Mouse (Mus musculus) lung, adult 18-20 months (tissue): ENCODE results near the gene Clec11a.

Experiments used
- DNase-seq, 2 experiments: peaks; one replicate each; pipeline ENCODE4 v3.0.0; 2022; ENCODE audit warnings: mixed read lengths in 2 of 2

Clec11a gene

DNA sequence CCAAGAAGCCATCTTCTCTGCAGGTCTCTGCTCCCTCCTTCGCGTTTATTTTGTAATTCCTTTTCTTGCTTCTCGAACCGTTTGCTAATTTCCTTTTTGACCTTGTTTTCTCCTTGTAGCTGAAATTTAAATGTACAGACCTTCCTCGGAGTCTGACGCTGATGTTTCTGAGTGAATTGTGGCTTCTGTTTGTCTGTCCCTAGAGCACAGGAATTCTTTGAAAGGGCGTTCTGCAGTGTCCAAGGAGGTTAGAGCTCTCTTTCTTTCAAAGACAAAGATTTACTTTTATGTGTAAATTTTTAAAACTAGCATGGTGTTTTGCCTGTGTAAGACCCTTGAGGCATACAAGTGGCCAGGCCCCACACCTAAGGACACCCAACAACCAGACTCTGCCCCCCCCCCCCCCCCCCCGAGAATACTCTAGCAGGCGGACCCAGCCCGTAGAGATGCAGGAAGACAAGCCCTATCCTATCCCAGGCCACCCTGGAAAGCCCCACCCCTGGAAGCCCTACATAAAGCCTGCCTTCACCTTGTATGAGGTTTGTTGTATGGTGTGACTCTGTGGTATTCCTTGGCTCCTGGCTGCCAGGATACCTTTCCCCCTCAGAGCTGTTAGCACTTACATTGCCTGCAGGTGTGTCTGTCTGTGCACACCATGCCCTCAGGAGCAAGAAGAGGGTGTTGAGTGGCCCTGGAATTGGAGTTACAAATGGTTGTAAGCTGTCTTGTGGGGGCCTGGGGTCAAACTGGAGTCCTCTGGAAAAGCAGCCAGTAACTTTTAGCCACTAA is 30.0 kb downstream of the Clec11a start:
- no peak for DNase-seq

DNA sequence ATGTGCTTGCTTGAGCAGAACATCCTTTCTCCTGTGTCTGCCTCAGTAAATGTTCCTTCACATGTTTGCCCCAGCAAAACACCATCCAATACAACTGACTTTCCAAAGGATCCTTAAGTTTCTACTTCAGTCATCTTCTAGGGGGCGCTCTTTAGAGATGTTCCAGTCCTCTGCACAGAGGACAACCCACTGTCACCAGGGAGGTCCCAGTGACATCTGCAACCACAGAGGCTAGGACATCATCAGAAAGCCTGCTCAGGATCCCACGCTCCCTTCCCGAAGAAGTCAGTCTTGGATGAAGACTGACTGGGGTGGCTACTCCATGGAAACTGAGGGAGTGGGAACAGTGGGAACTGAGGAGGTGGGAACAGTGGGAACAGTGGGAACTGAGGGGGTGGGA is 31.2 kb downstream of the Clec11a start:
- no peak for DNase-seq

DNA sequence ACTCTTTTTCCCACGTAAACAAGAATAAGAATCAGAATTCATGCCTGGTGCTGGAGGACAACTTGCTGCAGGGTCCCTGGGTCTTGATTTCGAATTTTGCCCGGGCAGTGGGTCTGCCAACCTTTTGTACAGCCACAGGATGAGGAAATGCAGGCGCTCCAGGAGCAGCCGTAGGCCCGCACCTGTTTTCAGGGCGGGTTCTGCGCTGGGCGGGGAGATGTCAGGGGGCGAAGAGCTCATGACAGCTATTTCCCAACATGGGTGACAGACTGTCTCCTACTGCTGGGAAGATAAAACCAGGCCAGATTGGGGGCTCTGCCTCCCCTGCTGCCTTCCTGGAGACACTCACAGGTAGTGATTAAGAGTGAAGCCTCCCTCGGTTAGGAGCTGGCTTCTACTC is 32.6 kb downstream of the Clec11a start:
- DNase-seq: no peak

DNA sequence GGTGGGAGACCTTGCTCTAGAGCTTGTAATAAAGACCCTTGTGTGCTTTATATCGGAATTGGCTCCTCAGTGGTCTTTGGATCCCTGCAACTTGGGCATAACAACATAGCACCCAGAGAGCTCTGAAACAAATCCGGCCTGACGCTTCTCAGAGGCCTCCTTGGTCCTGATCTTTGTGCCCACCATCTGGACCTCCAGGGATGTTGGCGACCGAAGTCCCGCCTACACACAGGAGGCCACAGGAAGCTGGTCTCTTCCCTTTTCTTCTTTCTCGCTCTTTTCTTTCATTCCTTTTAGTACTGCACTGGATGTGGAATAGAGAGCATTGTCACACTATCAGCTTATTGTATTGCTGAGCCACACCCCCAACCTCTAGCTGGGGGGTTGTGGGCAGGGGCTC is 33.3 kb downstream of the Clec11a start:
- DNase-seq: no peak

DNA sequence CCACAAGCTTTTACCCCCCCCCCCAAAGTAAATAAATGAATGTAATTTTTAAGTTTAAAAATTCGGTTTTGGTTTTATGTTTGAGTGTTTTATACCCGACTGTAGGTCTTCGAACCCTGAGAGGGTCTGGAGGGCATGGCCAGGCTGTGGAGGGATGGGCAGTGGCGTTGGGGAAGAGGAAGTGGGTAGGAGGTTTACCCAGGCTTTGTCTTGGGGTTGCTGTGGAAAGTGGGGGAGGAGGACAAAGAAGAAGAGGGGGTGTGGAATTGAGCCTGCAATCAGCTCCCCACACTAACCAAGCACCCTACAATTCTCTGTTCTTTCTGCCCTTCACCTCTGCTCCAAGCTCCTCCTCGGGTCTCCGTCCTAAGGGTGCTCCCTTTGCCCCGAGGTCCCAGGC is 34.2 kb downstream of the Clec11a start:
- no peak for DNase-seq

DNA sequence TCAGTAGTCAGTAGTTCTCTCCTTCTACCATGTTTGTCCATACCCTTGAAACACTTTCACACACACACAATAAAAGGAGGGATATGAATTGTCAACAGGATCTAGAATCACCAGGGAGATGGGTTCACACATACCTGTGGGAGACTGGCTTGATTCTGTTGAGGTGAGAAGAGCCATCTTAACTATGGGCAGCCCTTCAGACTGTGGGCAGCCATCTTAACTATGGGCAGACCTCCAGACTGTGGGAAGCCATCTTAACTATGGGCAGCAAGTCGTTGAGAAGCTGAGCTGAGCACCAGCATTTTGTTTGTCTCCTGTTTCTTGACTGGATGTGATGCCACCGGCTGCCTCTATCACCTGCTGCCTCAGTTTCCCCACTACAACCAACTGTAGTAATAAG is 35.4 kb downstream of the Clec11a start:
- no peak for DNase-seq

DNA sequence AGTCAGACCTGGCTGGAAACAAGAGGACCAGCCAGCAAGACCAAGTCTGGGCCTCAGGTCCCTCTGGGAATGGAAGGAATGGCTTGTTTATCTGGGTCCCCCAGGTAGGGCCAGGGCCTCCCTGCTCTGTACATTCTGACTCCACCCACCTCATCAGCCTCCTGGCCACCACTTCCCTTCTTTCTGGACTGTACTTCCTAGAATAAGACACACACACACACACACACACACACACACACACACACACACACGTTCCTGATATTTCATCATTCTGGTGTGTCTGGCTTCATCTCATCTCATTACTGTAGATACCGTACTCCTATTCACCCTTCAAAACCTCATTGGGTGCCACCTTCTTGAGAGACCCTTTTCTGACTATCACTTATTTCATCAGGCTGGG is 37.3 kb downstream of the Clec11a start:
- no peak for DNase-seq

DNA sequence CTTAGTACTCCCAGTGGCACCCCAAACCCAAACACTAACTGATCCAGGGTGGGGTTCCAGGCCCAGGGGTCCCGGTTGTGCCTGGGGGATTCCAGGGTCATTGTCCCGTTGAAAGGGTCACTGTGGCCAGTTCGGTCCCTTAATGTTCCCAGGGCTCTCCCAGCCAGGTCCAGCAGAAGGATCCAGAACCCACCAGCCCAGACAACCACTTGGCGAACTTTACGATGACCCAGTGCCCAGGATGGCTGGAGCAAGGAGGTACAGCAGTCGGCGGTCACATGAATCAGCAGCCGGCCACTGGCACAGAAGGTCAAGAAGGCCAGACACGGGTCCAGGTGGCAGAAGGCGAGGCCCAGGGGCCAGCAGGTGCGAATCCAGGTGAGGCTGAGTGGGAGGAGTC is 38.6 kb downstream of the Clec11a start:
- DNase-seq: no peak

DNA sequence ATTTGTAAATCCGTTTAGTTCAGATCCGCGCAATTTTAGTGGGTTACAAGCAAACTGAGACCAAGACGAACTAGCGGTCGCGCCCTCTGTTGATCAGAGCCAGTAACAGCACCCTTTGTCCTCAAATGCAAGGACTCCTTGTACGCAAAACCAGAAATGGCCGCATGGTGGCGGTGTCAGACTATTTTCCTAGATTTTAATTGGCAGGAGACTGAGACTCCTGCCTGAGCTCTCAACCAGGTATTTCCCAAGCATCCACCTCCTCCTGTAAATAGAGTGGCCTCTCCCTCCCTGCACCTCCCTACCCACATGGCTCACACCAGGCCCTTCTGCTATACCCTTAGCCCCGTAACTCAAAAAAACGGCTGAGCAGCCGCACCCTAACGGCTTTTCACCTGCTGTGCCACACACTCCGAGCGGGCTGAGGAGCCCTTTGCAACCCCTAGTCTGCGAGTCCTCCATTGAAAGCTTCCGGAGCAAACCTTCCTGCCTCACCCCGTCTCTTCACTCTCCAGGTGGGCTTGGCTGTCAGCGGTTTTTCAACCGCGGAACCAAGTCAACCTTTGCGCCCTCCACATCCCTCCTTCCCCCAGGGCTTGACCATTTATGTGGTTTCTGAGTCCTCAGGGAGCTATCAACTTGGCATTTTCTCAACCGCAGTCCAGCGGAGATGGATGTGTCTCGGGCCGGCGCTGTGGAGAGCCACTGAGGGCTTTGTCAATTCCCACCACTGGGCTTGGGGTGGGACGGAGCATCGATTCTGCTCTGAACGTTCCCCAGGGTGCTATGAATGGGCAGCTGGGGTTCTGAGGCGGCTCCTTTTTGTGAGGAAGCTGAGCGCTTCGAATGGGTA is 43.7 kb downstream of the Clec11a start:
- DNase-seq: peak; percentile 91 to 94

DNA sequence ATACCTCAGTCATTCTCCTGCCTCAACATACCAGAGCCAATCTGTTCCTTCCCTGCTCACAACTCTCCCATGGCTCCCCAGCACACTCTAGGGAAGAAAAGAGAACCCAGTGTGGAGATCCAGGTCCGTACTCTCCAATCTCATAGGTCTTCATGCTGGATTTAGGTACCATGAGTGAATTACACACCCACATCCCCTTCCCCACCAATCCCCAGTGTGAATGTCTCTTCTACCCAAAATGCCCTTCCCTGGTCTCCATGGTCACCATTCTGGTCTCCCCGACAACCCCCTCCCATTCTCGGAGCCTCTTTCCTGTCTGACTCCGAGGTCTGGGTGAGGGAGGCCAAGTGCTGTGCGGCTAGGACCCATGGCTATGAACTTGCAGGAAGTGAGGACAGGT is 45.6 kb downstream of the Clec11a start, which contains the start of gene Gm15517:
Gene Gm15517 (plus strand): TSS at position 301 of the 400 bp plus-strand sequence.
- DNase-seq: no peak

DNA sequence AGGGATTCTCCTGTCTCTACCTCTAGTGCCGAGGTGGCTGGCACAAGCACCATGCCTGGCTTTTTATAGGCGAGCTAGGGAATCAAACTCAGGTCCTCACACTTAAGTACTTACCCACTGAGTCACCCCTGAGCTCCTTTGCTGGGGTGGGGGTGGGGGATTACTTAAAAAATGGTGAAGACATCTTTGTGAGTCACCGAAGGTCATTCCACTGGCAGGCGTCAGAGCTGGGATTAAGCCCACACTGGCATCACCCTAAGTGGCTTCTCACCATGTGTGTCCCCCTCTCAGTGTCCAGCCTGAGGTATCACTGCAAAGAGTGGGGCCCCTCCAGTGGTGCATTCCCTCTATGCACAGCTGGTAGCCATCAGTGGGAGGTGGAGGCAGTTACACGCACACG is 46.3 kb downstream of the Clec11a start:
- no peak for DNase-seq

DNA sequence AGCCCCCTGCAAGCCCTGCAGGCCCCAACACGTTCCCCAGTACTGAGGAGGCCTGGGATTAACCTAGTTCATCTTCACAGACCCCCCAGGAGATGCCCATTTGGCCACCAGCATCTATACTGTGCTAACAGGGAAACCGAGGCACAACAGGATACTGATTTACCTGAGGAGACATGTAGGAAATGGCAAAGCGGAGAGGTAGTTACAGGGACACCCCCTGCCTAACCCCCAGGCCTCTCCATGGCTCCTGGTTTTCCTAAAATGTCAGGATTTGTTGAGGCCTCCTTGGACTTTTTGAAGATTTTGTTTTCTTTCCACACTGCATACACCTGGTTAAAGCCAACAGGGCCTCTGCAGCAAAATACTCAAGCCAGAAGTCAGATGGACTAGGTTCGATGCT is 49.4 kb downstream of the Clec11a start, which contains the start of gene Acp4:
Gene Acp4 (minus strand): TSS at position 101 of the 400 bp plus-strand sequence.
- DNase-seq: no peak

DNA sequence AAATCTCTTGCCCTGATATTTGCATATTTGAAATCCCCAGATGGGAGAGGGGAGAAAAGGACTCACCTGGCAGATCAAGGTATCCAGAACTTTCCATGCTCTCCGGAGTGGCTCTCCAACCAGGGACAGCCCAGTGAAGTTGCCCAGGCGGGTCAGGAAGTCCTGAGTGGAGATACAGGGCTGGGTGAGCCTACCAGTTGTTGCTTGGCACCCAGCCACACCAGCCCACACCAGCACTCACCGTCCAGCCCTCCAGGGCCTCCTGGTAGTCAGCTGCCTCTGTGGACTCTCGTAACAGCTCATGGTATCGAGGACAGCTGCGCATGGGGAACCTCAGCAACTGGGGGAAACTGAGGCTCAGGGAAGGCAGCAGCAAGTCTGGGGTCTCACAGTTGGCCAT is 51.8 kb downstream of the Clec11a start:
- no peak for DNase-seq

DNA sequence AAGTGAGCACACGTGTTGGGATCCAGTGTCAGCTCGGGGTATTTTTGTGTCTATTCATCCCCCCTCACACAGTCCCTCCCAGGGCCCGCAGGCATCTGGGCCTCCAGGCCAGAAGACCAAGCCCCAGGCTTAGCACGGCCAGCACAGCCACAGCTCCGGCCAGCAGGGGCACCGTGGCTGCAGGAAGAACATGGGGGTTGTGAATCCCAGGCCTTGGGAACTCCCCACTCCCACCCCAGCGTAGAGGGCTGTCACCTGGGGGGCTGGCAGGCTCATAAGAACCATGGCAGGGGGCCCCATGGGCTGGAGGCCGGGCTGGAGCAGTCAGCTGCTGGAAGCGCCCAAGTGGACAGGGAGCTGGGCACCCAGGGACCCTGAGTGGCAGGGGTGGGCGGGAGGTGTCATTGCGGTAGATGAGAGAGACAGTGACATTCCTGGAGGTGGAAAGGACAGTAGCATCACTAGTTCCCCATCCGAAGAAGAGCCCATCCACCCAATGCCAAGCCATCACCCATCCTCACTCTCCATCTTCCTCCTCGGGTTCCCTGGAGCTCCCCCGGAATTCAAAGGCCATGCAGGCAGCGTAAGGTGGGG is 53.6 kb downstream of the Clec11a start:
- DNase-seq: no peak
